Mouse (Mus musculus): Measurements from ENCODE around the gene Map2k3. TPM values are rescaled to one million over a fixed set of nuclear protein-coding genes. Genes with fewer than 3 reads are reported as not detected.
"Not testable (repeated sequence)": the region's sequence is repeated elsewhere in the genome, so short reads cannot be mapped to it uniquely, and the experiment has no call there.

The Map2k3 gene
- 28.2 and 29.8 TPM in 2 replicates for polyA plus RNA-seq (2015; fragmentation: Nextera tagmentation; extraction: Ambion mirVana)

GRCm38 (mm10) chr11:60931869-60932481 lies at the start of gene Map2k3:
TSS of gene Map2k3 (plus strand) at chr11:60932033.
- WGBS = under 1% methylated on average over 59 of the region's 59 CpGs

GRCm38 (mm10) chr11:60882386-60882785 lies 49.4 kb upstream of the Map2k3 start:
- Histone ChIP-seq H3K9me3 (no peaks in the 10 kb centered on the region), H3K9ac (replicated peaks) (no peak overlapping the region), H3K27me3 (no peaks in the 10 kb centered on the region), H3K36me3 (no peaks in the 10 kb centered on the region), H3K27ac (no peak overlapping the region), H3K4me1 (replicated peaks) (peaks cover 14% of the 10 kb centered on the region), H3K4me3 (replicated peaks) (no peak overlapping the region), H3K4me2 (replicated peaks) (no peak overlapping the region)
- 83% methylated on average over 3 of the region's 3 CpGs for WGBS
- no peak for ATAC-seq

More at GRCm38 (mm10) chr11:60931869-60932481, at the start of gene Map2k3:
- H3K4me1 ChIP-seq (replicated peaks) = peaks cover 40% of the 10 kb centered on the region
- peak; percentile 97 for ATAC-seq
- H3K4me3 ChIP-seq (replicated peaks) = peak within 1 kb of the TSS; percentile 87
- H3K4me2 ChIP-seq (replicated peaks) = peak within 1 kb of the TSS; percentile 83
- H3K9ac ChIP-seq (replicated peaks) = peak within 1 kb of the TSS; percentile 87
- H3K27me3 ChIP-seq = no peaks in the 10 kb centered on the region
- no peaks in the 10 kb centered on the region for H3K9me3 ChIP-seq
- peak within 1 kb of the TSS; percentile 42; the same call in 1 of the 2 replicates for H3K27ac ChIP-seq
- H3K36me3 ChIP-seq = no peaks in the 10 kb centered on the region

GRCm38 (mm10) chr11:60886986-60887385 lies 44.8 kb upstream of the Map2k3 start:
- WGBS = 78% methylated on average over 3 of the region's 3 CpGs

GRCm38 (mm10) chr11:60889861-60890260 lies 42.0 kb upstream of the Map2k3 start:
- H3K4me1 ChIP-seq (replicated peaks) = no peaks in the 10 kb centered on the region
- H3K9ac ChIP-seq (replicated peaks) = no peak overlapping the region
- H3K27ac ChIP-seq = no peak overlapping the region
- no peaks in the 10 kb centered on the region for H3K36me3 ChIP-seq
- ATAC-seq = no peak
- H3K27me3 ChIP-seq = no peaks in the 10 kb centered on the region
- no peaks in the 10 kb centered on the region for H3K9me3 ChIP-seq
- no peak overlapping the region for H3K4me3 ChIP-seq (replicated peaks)
- H3K4me2 ChIP-seq (replicated peaks) = no peak overlapping the region
- WGBS = 78% methylated on average over 2 of the region's 2 CpGs

More at GRCm38 (mm10) chr11:60886986-60887385, 44.8 kb upstream of the Map2k3 start:
- H3K27ac ChIP-seq; H3K9me3 ChIP-seq; H3K4me1 ChIP-seq (replicated peaks); H3K4me2 ChIP-seq (replicated peaks); H3K27me3 ChIP-seq; H3K9ac ChIP-seq (replicated peaks); H3K36me3 ChIP-seq; H3K4me3 ChIP-seq (replicated peaks); ATAC-seq: not testable (repeated sequence)

GRCm38 (mm10) chr11:60890286-60890685 lies 41.5 kb upstream of the Map2k3 start:
- Histone ChIP-seq H3K4me1 (replicated peaks) (no peaks in the 10 kb centered on the region), H3K9me3 (no peaks in the 10 kb centered on the region), H3K27me3 (no peaks in the 10 kb centered on the region), H3K9ac (replicated peaks) (no peak overlapping the region), H3K36me3 (no peaks in the 10 kb centered on the region), H3K27ac (no peak overlapping the region), H3K4me3 (replicated peaks) (no peak overlapping the region), H3K4me2 (replicated peaks) (no peak overlapping the region)
- 75% methylated on average over 6 of the region's 6 CpGs for WGBS
- no peak for ATAC-seq

GRCm38 (mm10) chr11:60890744-60891143 lies 41.1 kb upstream of the Map2k3 start:
- ATAC-seq = no peak
- Histone ChIP-seq H3K9me3 (no peaks in the 10 kb centered on the region), H3K27ac (no peak overlapping the region), H3K4me2 (replicated peaks) (no peak overlapping the region), H3K36me3 (no peaks in the 10 kb centered on the region), H3K4me3 (replicated peaks) (no peak overlapping the region), H3K9ac (replicated peaks) (no peak overlapping the region), H3K4me1 (replicated peaks) (no peaks in the 10 kb centered on the region), H3K27me3 (no peaks in the 10 kb centered on the region)
- WGBS = 62% methylated on average over 3 of the region's 3 CpGs

GRCm38 (mm10) chr11:60895915-60896314 lies 35.9 kb upstream of the Map2k3 start:
- Histone ChIP-seq H3K4me3 (replicated peaks) (no peak overlapping the region), H3K4me1 (replicated peaks) (no peaks in the 10 kb centered on the region), H3K27me3 (no peaks in the 10 kb centered on the region), H3K9ac (replicated peaks) (no peak overlapping the region), H3K9me3 (no peaks in the 10 kb centered on the region), H3K4me2 (replicated peaks) (no peak overlapping the region), H3K27ac (no peak overlapping the region), H3K36me3 (no peaks in the 10 kb centered on the region)
- ATAC-seq = no peak
- 34% methylated on average over 4 of the region's 4 CpGs for WGBS

GRCm38 (mm10) chr11:60902001-60902400 lies 29.8 kb upstream of the Map2k3 start:
- Histone ChIP-seq H3K9ac (replicated peaks) (no peak overlapping the region), H3K27ac (no peak overlapping the region), H3K4me2 (replicated peaks) (no peak overlapping the region), H3K36me3 (peaks cover 41% of the 10 kb centered on the region), H3K27me3 (no peaks in the 10 kb centered on the region), H3K9me3 (no peaks in the 10 kb centered on the region), H3K4me1 (replicated peaks) (no peaks in the 10 kb centered on the region), H3K4me3 (replicated peaks) (no peak overlapping the region)
- 88% methylated on average over 7 of the region's 7 CpGs for WGBS
- no peak for ATAC-seq

GRCm38 (mm10) chr11:60902486-60902885 lies 29.3 kb upstream of the Map2k3 start:
- H3K9ac ChIP-seq (replicated peaks) = no peak overlapping the region
- no peak for ATAC-seq
- no peak overlapping the region for H3K27ac ChIP-seq
- no peaks in the 10 kb centered on the region for H3K27me3 ChIP-seq
- peaks cover 41% of the 10 kb centered on the region for H3K36me3 ChIP-seq
- no peaks in the 10 kb centered on the region for H3K4me1 ChIP-seq (replicated peaks)
- no peak overlapping the region for H3K4me3 ChIP-seq (replicated peaks)
- no peaks in the 10 kb centered on the region for H3K9me3 ChIP-seq
- WGBS = 85% methylated on average over 4 of the region's 4 CpGs
- no peak overlapping the region for H3K4me2 ChIP-seq (replicated peaks)

- H3K27me3 ChIP-seq = no peaks in the 10 kb centered on the region
- H3K9me3 ChIP-seq = no peaks in the 10 kb centered on the region
- H3K4me2 ChIP-seq (replicated peaks) = no peak overlapping the region
- no peak for ATAC-seq
- H3K36me3 ChIP-seq = peaks cover 41% of the 10 kb centered on the region
- H3K4me1 ChIP-seq (replicated peaks) = no peaks in the 10 kb centered on the region
- no peak overlapping the region for H3K9ac ChIP-seq (replicated peaks)
- 87% methylated on average over 6 of the region's 6 CpGs for WGBS
- no peak overlapping the region for H3K4me3 ChIP-seq (replicated peaks)
- no peak overlapping the region for H3K27ac ChIP-seq
Measured at GRCm38 (mm10) chr11:60903661-60904061, 28.2 kb upstream of the Map2k3 start.

- no peak for ATAC-seq
- 95% methylated on average over 10 of the region's 10 CpGs for WGBS
- H3K36me3 ChIP-seq = peaks cover 41% of the 10 kb centered on the region
Measured at GRCm38 (mm10) chr11:60905407-60906120, 26.3 kb upstream of the Map2k3 start.

GRCm38 (mm10) chr11:60906449-60906848 lies 25.4 kb upstream of the Map2k3 start:
- Histone ChIP-seq H3K9ac (replicated peaks) (no peak overlapping the region), H3K4me3 (replicated peaks) (no peak overlapping the region), H3K27ac (no peak overlapping the region), H3K4me2 (replicated peaks) (no peak overlapping the region), H3K4me1 (replicated peaks) (peaks cover 9% of the 10 kb centered on the region), H3K36me3 (peaks cover 41% of the 10 kb centered on the region), H3K9me3 (no peaks in the 10 kb centered on the region), H3K27me3 (no peaks in the 10 kb centered on the region)
- ATAC-seq = no peak
- WGBS = 92% methylated on average over 4 of the region's 4 CpGs

More at GRCm38 (mm10) chr11:60905407-60906120, 26.3 kb upstream of the Map2k3 start:
- H3K4me2 ChIP-seq (replicated peaks) = no peak overlapping the region
- H3K27ac ChIP-seq = no peak overlapping the region
- 0 out of 2 replicates have a peak, but pooled peaks cover 2% of the 10 kb centered on the region for H3K4me1 ChIP-seq (replicated peaks)
- H3K4me3 ChIP-seq (replicated peaks) = no peak overlapping the region
- no peak overlapping the region for H3K9ac ChIP-seq (replicated peaks)
- H3K9me3 ChIP-seq = no peaks in the 10 kb centered on the region
- H3K27me3 ChIP-seq = no peaks in the 10 kb centered on the region

All from midbrain, embryonic 13.5 days (tissue).